Mouse (Mus musculus): Measurements from ENCODE around the gene Slc17a2. TPM values are rescaled to one million over a fixed set of nuclear protein-coding genes. Genes with fewer than 3 reads are reported as not detected.

Gene Slc17a2
- total RNA-seq, 2 experiments from 2014 or later = 0.10 TPM; not detected in 1

- H3K27ac ChIP-seq = no peak overlapping the region
- no peak for TF ChIP-seq CTCF (conservative IDR thresholded peaks at IDR 0.05)
- no peak overlapping the region for H3K4me3 ChIP-seq
- no peak for DNase-seq (ENCODE audit: low spot score in 2 of 2)
These were observed 13.6 kb downstream of the Slc17a2 start for GRCm38 (mm10) chr13:23820179-23820940.

DNA sequence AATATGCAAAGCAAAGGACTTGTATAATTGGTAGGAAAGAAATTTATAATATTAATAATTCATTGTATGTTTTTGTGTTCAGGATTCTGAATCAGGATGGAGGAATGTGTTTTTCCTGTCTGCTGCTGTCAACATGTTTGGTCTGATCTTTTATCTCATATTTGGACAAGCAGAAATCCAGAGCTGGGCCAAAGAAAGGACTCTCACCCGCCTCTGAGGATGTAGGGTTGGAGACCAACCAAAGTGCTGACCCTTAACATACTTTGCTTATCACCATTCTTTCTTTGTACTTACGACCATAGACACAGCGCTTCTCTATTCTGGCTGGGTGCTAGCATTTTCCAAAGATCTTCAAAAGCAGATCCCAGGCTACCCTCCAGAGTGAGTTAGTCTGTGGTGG, 15.4 kb downstream of the Slc17a2 start:
- no peak for TF ChIP-seq CTCF (conservative IDR thresholded peaks at IDR 0.05)
- no peak overlapping the region for H3K27ac ChIP-seq
- H3K4me3 ChIP-seq = no peak overlapping the region
- DNase-seq (ENCODE audit: low spot score in 2 of 2) = no peak

GRCm38 (mm10) chr13:23826606-23827005, 19.8 kb downstream of the Slc17a2 start:
- H3K27ac ChIP-seq = no peak overlapping the region
- no peak overlapping the region for H3K4me3 ChIP-seq
- no peak for DNase-seq (ENCODE audit: low spot score in 2 of 2)
- no peak for TF ChIP-seq CTCF (conservative IDR thresholded peaks at IDR 0.05)

DNA sequence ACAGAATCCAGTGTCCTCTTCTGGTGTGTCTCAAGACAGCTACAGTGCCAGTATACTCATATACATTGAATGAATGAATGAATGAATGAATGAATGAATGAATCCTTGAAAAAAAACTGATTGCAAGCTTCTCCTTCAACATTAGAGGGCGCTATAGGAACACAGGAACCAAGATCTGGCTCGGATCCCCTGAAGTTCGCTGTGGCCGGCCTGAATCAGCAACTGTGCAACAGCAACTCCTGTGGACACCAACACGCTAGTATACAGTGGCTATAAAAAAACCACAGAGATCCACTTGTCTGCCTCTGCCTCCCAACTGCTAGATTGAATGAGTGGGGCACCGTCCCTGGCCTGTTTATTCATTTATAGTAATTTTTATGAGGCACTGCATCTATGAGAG, 26.3 kb downstream of the Slc17a2 start:
- H3K4me3 ChIP-seq = no peak overlapping the region
- no peak overlapping the region for H3K27ac ChIP-seq
- TF ChIP-seq CTCF (conservative IDR thresholded peaks at IDR 0.05) = peak; percentile 85
- peak; percentile 9 to 29 for DNase-seq (ENCODE audit: low spot score in 2 of 2)

- TF ChIP-seq CTCF (conservative IDR thresholded peaks at IDR 0.05) = no peak
- Histone ChIP-seq H3K27ac (no peak overlapping the region), H3K4me3 (no peak overlapping the region)
- no peak for DNase-seq (ENCODE audit: low spot score in 2 of 2)
These were observed 28.0 kb downstream of the Slc17a2 start for GRCm38 (mm10) chr13:23834836-23835235.

- no peak overlapping the region for H3K27ac ChIP-seq
These were observed 29.8 kb downstream of the Slc17a2 start for GRCm38 (mm10) chr13:23836630-23837029.

DNA sequence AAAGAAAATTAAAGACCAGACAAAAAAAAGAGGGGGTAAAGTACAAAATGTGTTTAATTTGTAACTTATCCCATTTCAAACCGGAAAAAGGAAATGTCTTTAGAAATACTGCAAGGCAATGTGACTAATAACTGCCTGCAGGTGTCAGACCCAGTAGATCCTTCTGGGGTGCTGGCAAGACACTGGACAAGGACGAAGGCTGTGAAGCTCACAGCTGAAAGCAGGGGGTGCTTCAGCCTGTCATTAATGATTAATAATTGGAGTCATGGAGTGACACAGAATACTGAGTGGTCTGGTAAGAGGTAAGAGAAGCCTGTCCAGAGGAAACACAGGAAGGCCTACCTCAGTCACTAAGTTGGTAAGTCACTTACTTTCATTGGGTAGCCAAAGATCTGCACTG, 32.5 kb downstream of the Slc17a2 start, which contains the start of gene Slc17a3:
Gene Slc17a3 (plus strand): TSS at position 127 of the 400 bp plus-strand sequence.
- no peak for DNase-seq (ENCODE audit: low spot score in 2 of 2)
- TF ChIP-seq CTCF (conservative IDR thresholded peaks at IDR 0.05) = no peak
- Histone ChIP-seq H3K4me3 (no peak within 1 kb of the TSS), H3K27ac (no peak within 1 kb of the TSS)

More at GRCm38 (mm10) chr13:23836630-23837029, 29.8 kb downstream of the Slc17a2 start:
- H3K4me3 ChIP-seq = no peak overlapping the region
- TF ChIP-seq CTCF (conservative IDR thresholded peaks at IDR 0.05) = no peak
- no peak for DNase-seq (ENCODE audit: low spot score in 2 of 2)

- Histone ChIP-seq H3K27ac (no peak overlapping the region), H3K4me3 (no peak overlapping the region)
- TF ChIP-seq CTCF (conservative IDR thresholded peaks at IDR 0.05) = no peak
- DNase-seq (ENCODE audit: low spot score in 2 of 2) = no peak
These were observed 39.1 kb downstream of the Slc17a2 start for GRCm38 (mm10) chr13:23845851-23846250.

GRCm38 (mm10) chr13:23849299-23849698, 42.5 kb downstream of the Slc17a2 start:
- TF ChIP-seq CTCF (conservative IDR thresholded peaks at IDR 0.05) = no peak
- DNase-seq (ENCODE audit: low spot score in 2 of 2) = no peak
- H3K4me3 ChIP-seq = no peak overlapping the region
- H3K27ac ChIP-seq = no peak overlapping the region

DNA sequence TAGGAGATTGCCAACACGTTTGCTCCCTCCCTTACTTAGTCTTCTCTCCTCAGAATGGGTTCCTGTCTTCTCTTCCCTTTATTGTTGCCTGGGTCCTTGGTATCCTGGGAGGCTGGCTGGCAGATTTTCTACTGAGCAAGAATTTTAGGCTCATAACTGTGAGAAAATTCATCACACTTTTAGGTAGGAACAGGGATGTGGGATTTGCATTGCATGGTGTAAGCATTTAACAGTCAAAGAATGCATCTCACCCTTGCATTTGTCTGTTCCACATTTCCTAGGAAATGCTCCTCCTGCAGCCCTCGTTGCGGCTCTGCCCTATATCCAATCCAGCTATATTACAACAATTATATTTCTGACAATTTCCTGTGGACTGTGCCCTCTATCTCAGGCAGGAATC, 49.6 kb downstream of the Slc17a2 start:
- no peak for TF ChIP-seq CTCF (conservative IDR thresholded peaks at IDR 0.05)
- Histone ChIP-seq H3K4me3 (no peak overlapping the region), H3K27ac (no peak overlapping the region)
- no peak for DNase-seq (ENCODE audit: low spot score in 2 of 2)

- no peak overlapping the region for H3K27ac ChIP-seq
- DNase-seq (ENCODE audit: low spot score in 2 of 2) = no peak
- no peak for TF ChIP-seq CTCF (conservative IDR thresholded peaks at IDR 0.05)
- no peak overlapping the region for H3K4me3 ChIP-seq
These were observed 55.0 kb downstream of the Slc17a2 start for GRCm38 (mm10) chr13:23861815-23862214.

DNA sequence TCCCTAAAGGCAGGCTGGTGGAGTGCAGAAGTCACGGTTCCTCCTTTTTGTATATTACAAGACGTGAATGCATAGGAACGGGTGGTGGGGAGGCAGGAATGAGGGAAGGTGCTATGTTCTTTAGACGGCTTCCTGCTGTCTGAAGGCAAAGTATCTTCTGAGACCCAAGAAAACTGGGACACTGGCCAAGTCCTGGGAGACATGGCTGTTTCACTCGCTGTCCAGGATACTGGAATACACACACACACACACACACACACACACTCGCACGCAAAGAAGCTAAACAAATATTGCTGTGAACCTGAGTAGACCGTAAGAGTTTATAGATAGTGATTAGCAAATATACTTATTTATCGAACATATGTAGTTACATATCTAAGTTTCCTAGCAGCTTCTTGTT, 57.9 kb downstream of the Slc17a2 start:
- no peak for TF ChIP-seq CTCF (conservative IDR thresholded peaks at IDR 0.05)
- Histone ChIP-seq H3K27ac (no peak overlapping the region), H3K4me3 (no peak overlapping the region)
- no peak for DNase-seq (ENCODE audit: low spot score in 2 of 2)

DNA sequence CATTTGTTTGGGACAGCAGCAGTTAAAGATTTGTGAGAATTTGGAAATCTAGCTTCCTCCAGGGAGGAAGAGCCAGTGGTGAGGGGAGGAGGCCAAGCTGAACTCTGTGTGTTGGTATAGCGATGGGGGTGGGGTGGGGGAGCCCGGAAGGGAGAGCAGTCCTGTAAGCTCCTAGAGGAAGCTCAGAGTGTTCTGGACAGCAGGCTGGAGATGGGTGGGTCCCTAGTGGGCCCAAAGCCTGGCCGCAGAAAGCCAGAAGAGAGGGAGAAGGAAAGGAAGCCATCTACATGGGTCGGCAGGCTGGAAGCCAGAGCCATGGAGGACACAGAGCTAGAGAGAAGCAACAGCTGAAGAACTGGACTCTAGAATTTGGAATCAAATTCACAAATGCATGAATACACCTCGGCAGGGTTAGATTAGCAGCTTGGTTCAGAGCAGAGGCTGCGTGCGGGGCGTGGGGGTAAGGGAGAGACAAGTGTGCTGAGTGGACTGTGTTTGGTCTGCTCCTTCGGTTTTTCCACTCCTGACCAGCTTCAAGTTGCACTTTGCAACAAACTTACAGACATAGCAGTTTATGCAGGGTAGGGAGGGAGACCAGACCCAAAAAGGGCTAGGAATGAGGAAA, 59.4 kb downstream of the Slc17a2 start:
- no peak for TF ChIP-seq CTCF (conservative IDR thresholded peaks at IDR 0.05)
- no peak for DNase-seq (ENCODE audit: low spot score in 2 of 2)
- Histone ChIP-seq H3K4me3 (no peak overlapping the region), H3K27ac (no peak overlapping the region)

- Histone ChIP-seq H3K4me3 (no peak overlapping the region), H3K27ac (no peak overlapping the region)
- TF ChIP-seq CTCF (conservative IDR thresholded peaks at IDR 0.05) = no peak
- no peak for DNase-seq (ENCODE audit: low spot score in 2 of 2)
These were observed 60.2 kb downstream of the Slc17a2 start for GRCm38 (mm10) chr13:23867000-23867399.
